Mouse (Mus musculus): ENCODE data around the gene Zfp827. TPM values are rescaled to one million over a fixed set of nuclear protein-coding genes. Genes with fewer than 3 reads are reported as not detected.

The Zfp827 gene
- total and polyA plus RNA-seq, 2 experiments from 2014 or later: 8.8 to 37.0 TPM

- TF ChIP-seq CTCF (IDR thresholded peaks at IDR 0.05): no peak
- ATAC-seq (ENCODE audit: low FRiP score) (no peak), DNase-seq (ENCODE audit: low spot score) (no peak)
- no peak overlapping the region for H3K4me3 ChIP-seq (ENCODE audit: low read depth, low read length)
- no peaks in the 10 kb centered on the region for H3K4me1 ChIP-seq (ENCODE audit: insufficient read depth, low read length)
- H3K36me3 ChIP-seq (ENCODE audit: insufficient read depth, low read length): 0 out of 2 replicates have a peak, but pooled peaks cover 5% of the 10 kb centered on the region
- no peak overlapping the region for H3K4me2 ChIP-seq (ENCODE audit: low read depth, low read length, poor library complexity, severe bottlenecking)
- no peaks in the 10 kb centered on the region for H3K9me3 ChIP-seq (ENCODE audit: low read length)
- H3K27ac ChIP-seq (ENCODE audit: low read depth, low read length): no peak overlapping the region
- H3K27me3 ChIP-seq (ENCODE audit: insufficient read depth, low read length): no peaks in the 10 kb centered on the region
- 80% methylated on average over 11 of the region's 11 CpGs for WGBS
- no peak overlapping the region for H3K9ac ChIP-seq (replicated peaks; ENCODE audit: low read length, poor library complexity, severe bottlenecking)
Measured at GRCm38 (mm10) chr8:79150544-79151192, 122.4 kb downstream of the Zfp827 start.

GRCm38 (mm10) chr8:79151644-79152043 is 123.4 kb downstream of the Zfp827 start:
- Histone ChIP-seq H3K36me3 (ENCODE audit: insufficient read depth, low read length) (peaks cover 9% of the 10 kb centered on the region; the same call in 1 of the 2 replicates), H3K9ac (replicated peaks; ENCODE audit: low read length, poor library complexity, severe bottlenecking) (no peak overlapping the region), H3K27ac (ENCODE audit: low read depth, low read length) (no peak overlapping the region), H3K9me3 (ENCODE audit: low read length) (no peaks in the 10 kb centered on the region), H3K27me3 (ENCODE audit: insufficient read depth, low read length) (no peaks in the 10 kb centered on the region), H3K4me2 (ENCODE audit: low read depth, low read length, poor library complexity, severe bottlenecking) (no peak overlapping the region), H3K4me1 (ENCODE audit: insufficient read depth, low read length) (no peaks in the 10 kb centered on the region), H3K4me3 (ENCODE audit: low read depth, low read length) (no peak overlapping the region)
- WGBS: 81% methylated on average over 4 of the region's 4 CpGs
- no peak for TF ChIP-seq CTCF (IDR thresholded peaks at IDR 0.05)
- DNase-seq (ENCODE audit: low spot score) (no peak), ATAC-seq (ENCODE audit: low FRiP score) (no peak)

- DNase-seq (ENCODE audit: low spot score): no peak
- 94% methylated on average over 1 of the region's 1 CpGs for WGBS
Measured at GRCm38 (mm10) chr8:79153201-79153600, 125.0 kb downstream of the Zfp827 start.

GRCm38 (mm10) chr8:79153637-79154036 is 125.4 kb downstream of the Zfp827 start:
- no peak for TF ChIP-seq CTCF (IDR thresholded peaks at IDR 0.05)
- peaks cover 8% of the 10 kb centered on the region; the same call in 1 of the 2 replicates for H3K36me3 ChIP-seq (ENCODE audit: insufficient read depth, low read length)
- no peaks in the 10 kb centered on the region for H3K9me3 ChIP-seq (ENCODE audit: low read length)
- H3K27me3 ChIP-seq (ENCODE audit: insufficient read depth, low read length): no peaks in the 10 kb centered on the region
- no peak for DNase-seq (ENCODE audit: low spot score)
- H3K4me1 ChIP-seq (ENCODE audit: insufficient read depth, low read length): no peaks in the 10 kb centered on the region
- no peak overlapping the region for H3K27ac ChIP-seq (ENCODE audit: low read depth, low read length)
- H3K4me2 ChIP-seq (ENCODE audit: low read depth, low read length, poor library complexity, severe bottlenecking): no peak overlapping the region
- 88% methylated on average over 4 of the region's 4 CpGs for WGBS
- no peak overlapping the region for H3K9ac ChIP-seq (replicated peaks; ENCODE audit: low read length, poor library complexity, severe bottlenecking)
- no peak overlapping the region for H3K4me3 ChIP-seq (ENCODE audit: low read depth, low read length)
- no peak for ATAC-seq (ENCODE audit: low FRiP score)

More at GRCm38 (mm10) chr8:79153201-79153600, 125.0 kb downstream of the Zfp827 start:
- Histone ChIP-seq H3K4me1 (ENCODE audit: insufficient read depth, low read length) (no peaks in the 10 kb centered on the region), H3K27ac (ENCODE audit: low read depth, low read length) (no peak overlapping the region), H3K36me3 (ENCODE audit: insufficient read depth, low read length) (peaks cover 8% of the 10 kb centered on the region; the same call in 1 of the 2 replicates), H3K9ac (replicated peaks; ENCODE audit: low read length, poor library complexity, severe bottlenecking) (no peak overlapping the region), H3K27me3 (ENCODE audit: insufficient read depth, low read length) (no peaks in the 10 kb centered on the region), H3K9me3 (ENCODE audit: low read length) (no peaks in the 10 kb centered on the region), H3K4me2 (ENCODE audit: low read depth, low read length, poor library complexity, severe bottlenecking) (no peak overlapping the region), H3K4me3 (ENCODE audit: low read depth, low read length) (no peak overlapping the region)
- no peak for ATAC-seq (ENCODE audit: low FRiP score)
- no peak for TF ChIP-seq CTCF (IDR thresholded peaks at IDR 0.05)

GRCm38 (mm10) chr8:79155556-79156161 is 127.4 kb downstream of the Zfp827 start:
- Histone ChIP-seq H3K27ac (ENCODE audit: low read depth, low read length) (no peak overlapping the region), H3K27me3 (ENCODE audit: insufficient read depth, low read length) (no peaks in the 10 kb centered on the region), H3K4me3 (ENCODE audit: low read depth, low read length) (no peak overlapping the region), H3K9ac (replicated peaks; ENCODE audit: low read length, poor library complexity, severe bottlenecking) (no peak overlapping the region), H3K36me3 (ENCODE audit: insufficient read depth, low read length) (peaks cover 10% of the 10 kb centered on the region), H3K4me1 (ENCODE audit: insufficient read depth, low read length) (no peaks in the 10 kb centered on the region), H3K4me2 (ENCODE audit: low read depth, low read length, poor library complexity, severe bottlenecking) (no peak overlapping the region), H3K9me3 (ENCODE audit: low read length) (no peaks in the 10 kb centered on the region)
- ATAC-seq (ENCODE audit: low FRiP score) (no peak), DNase-seq (ENCODE audit: low spot score) (no peak)
- no peak for TF ChIP-seq CTCF (IDR thresholded peaks at IDR 0.05)
- 95% methylated on average over 10 of the region's 10 CpGs for WGBS

- WGBS: 80% methylated on average over 4 of the region's 4 CpGs
- no peaks in the 10 kb centered on the region for H3K27me3 ChIP-seq (ENCODE audit: insufficient read depth, low read length)
- H3K36me3 ChIP-seq (ENCODE audit: insufficient read depth, low read length): peaks cover 10% of the 10 kb centered on the region
Measured at GRCm38 (mm10) chr8:79157366-79157765, 129.1 kb downstream of the Zfp827 start.

More at GRCm38 (mm10) chr8:79157366-79157765, 129.1 kb downstream of the Zfp827 start:
- Histone ChIP-seq H3K4me1 (ENCODE audit: insufficient read depth, low read length) (no peaks in the 10 kb centered on the region), H3K4me3 (ENCODE audit: low read depth, low read length) (no peak overlapping the region), H3K4me2 (ENCODE audit: low read depth, low read length, poor library complexity, severe bottlenecking) (no peak overlapping the region), H3K27ac (ENCODE audit: low read depth, low read length) (no peak overlapping the region), H3K9me3 (ENCODE audit: low read length) (no peaks in the 10 kb centered on the region), H3K9ac (replicated peaks; ENCODE audit: low read length, poor library complexity, severe bottlenecking) (no peak overlapping the region)
- ATAC-seq (ENCODE audit: low FRiP score) (no peak), DNase-seq (ENCODE audit: low spot score) (no peak)
- TF ChIP-seq CTCF (IDR thresholded peaks at IDR 0.05): no peak
